Mouse (Mus musculus) midbrain, postnatal 0 days (tissue): Measurements from ENCODE around the gene Ap1s1. TPM values are rescaled to one million over a fixed set of nuclear protein-coding genes. Genes with fewer than 3 reads are reported as not detected.

Source experiments
- ATAC-seq: fragments of 200-750 bp; cut with Nextera tagmentation; 2 replicates; pipeline ENCODE4 v1.8.0; 2017; ENCODE audit warnings: moderate number of reproducible peaks, mild to moderate bottlenecking, moderate TSS enrichment, moderate library complexity; ENCODE audit not compliant: low FRiP score
- DNase-seq: peaks from one replicate; pipeline ENCODE4 v3.0.0-alpha.2; 2015; ENCODE audit warnings: low spot score
- H3K27ac ChIP-seq: fragments of 300-500 bp; sonication (generic); 2 replicates; pipeline ENCODE4 v1.5.1; 2014; ENCODE audit warnings: low read depth, mild to moderate bottlenecking, low read length, mixed read lengths
- H3K27me3 ChIP-seq: fragments of 300-500 bp; sonication (generic); 2 replicates; pipeline ENCODE4 v1.6.1; 2014; ENCODE audit warnings: low read length, control low read depth, mixed read lengths; ENCODE audit not compliant: insufficient read depth
- H3K36me3 ChIP-seq: fragments of 300-500 bp; sonication (generic); 2 replicates; pipeline ENCODE4 v1.6.1; 2014; ENCODE audit warnings: low read length, control low read depth, mixed read lengths; ENCODE audit not compliant: insufficient read depth
- H3K4me1 ChIP-seq: fragments of 300-500 bp; sonication (generic); 2 replicates; pipeline ENCODE4 v1.6.1; 2014; ENCODE audit warnings: mild to moderate bottlenecking, control low read depth, antibody characterized with exemption, low read length, mixed read lengths; ENCODE audit not compliant: insufficient read depth
- H3K4me2 ChIP-seq: fragments of 300-500 bp; sonication (generic); 2 replicates; pipeline ENCODE4 v1.6.1; 2014; ENCODE audit warnings: low read depth, mild to moderate bottlenecking, low read length, mixed read lengths; ENCODE audit not compliant: poor library complexity, severe bottlenecking
- H3K4me3 ChIP-seq: fragments of 300-500 bp; sonication (generic); 2 replicates; pipeline ENCODE4 v1.5.1; 2014; ENCODE audit warnings: low read depth, mild to moderate bottlenecking, low read length, moderate library complexity
- H3K9ac ChIP-seq: fragments of 300-500 bp; sonication (generic); replicated peaks from 2 replicates; pipeline ENCODE4 v1.6.1; 2014; ENCODE audit warnings: mild to moderate bottlenecking, low read length, moderate library complexity, mixed read lengths; ENCODE audit not compliant: poor library complexity, severe bottlenecking
- H3K9me3 ChIP-seq: fragments of 300-500 bp; sonication (generic); 2 replicates; pipeline ENCODE4 v1.6.1; 2016; ENCODE audit warnings: low read length, control low read depth
- CTCF ChIP-seq: IDR thresholded peaks from 2 replicates; pipeline ENCODE4 v1.5.1; 2016; ENCODE audit warnings: antibody characterized with exemption, mild to moderate bottlenecking
- WGBS: fragments of 180-500 bp; shearing (Covaris S2); extraction: QIAGEN DNeasy Blood & Tissue Kit; methylation state at CpG from one replicate; pipeline ENCODE4 v1.1.7; 2014; 5-methylcytosine and 5-hydroxymethylcytosine counted together
- polyA plus RNA-seq: library from polyadenylated mRNA; unstranded; fragments of >200 nt; fragmentation: Nextera tagmentation; extraction: Ambion mirVana; gene quantifications from 2 replicates; pipeline ENCODE4 v1.2.1, GENCODE M21; 2015
- total RNA-seq: library from RNA; depleted of rRNA; stranded (reverse); fragments of >200 nt; gene quantifications from 2 replicates; pipeline ENCODE4 v1.2.3, GENCODE M21; 2014

The Ap1s1 gene
- total and polyA plus RNA-seq, 2 experiments from 2014 or later: 144 to 308 TPM

- peaks cover 6% of the 10 kb centered on the region; the same call in 1 of the 2 replicates for H3K4me1 ChIP-seq
- no peak overlapping the region for H3K4me2 ChIP-seq
- TF ChIP-seq CTCF: no peak
- H3K27ac ChIP-seq: no peak overlapping the region
- no peak for ATAC-seq
- WGBS: 92% methylated on average over 7 of the region's 7 CpGs
- no peak for DNase-seq
- no peak overlapping the region for H3K9ac ChIP-seq
- no peaks in the 10 kb centered on the region for H3K36me3 ChIP-seq
- no peaks in the 10 kb centered on the region for H3K27me3 ChIP-seq
- no peak overlapping the region for H3K4me3 ChIP-seq
- H3K9me3 ChIP-seq: no peaks in the 10 kb centered on the region
Observed at GRCm38 (mm10) chr5:137077187-137077586, 31.3 kb upstream of the Ap1s1 start.

GRCm38 (mm10) chr5:137076191-137076930 lies 30.4 kb upstream of the Ap1s1 start:
- Histone ChIP-seq H3K4me3 (no peak overlapping the region), H3K9ac (no peak overlapping the region), H3K9me3 (no peaks in the 10 kb centered on the region), H3K27me3 (no peaks in the 10 kb centered on the region), H3K27ac (no peak overlapping the region), H3K4me2 (no peak overlapping the region), H3K4me1 (peaks cover 6% of the 10 kb centered on the region; the same call in 1 of the 2 replicates), H3K36me3 (no peaks in the 10 kb centered on the region)
- DNase-seq: no peak
- no peak for ATAC-seq
- TF ChIP-seq CTCF: no peak
- 41% methylated on average over 12 of the region's 12 CpGs for WGBS

- Histone ChIP-seq H3K4me3 (no peak overlapping the region), H3K4me2 (no peak overlapping the region), H3K27ac (no peak overlapping the region), H3K9me3 (no peaks in the 10 kb centered on the region), H3K36me3 (no peaks in the 10 kb centered on the region), H3K9ac (no peak overlapping the region), H3K4me1 (peaks cover 6% of the 10 kb centered on the region; the same call in 1 of the 2 replicates), H3K27me3 (no peaks in the 10 kb centered on the region)
- ATAC-seq (no peak), DNase-seq (no peak)
- 80% methylated on average over 6 of the region's 6 CpGs for WGBS
- no peak for TF ChIP-seq CTCF
Observed at GRCm38 (mm10) chr5:137075726-137076125, 29.8 kb upstream of the Ap1s1 start.

- Histone ChIP-seq H3K4me1 (peaks cover 6% of the 10 kb centered on the region; the same call in 1 of the 2 replicates), H3K27ac (no peak overlapping the region), H3K36me3 (no peaks in the 10 kb centered on the region), H3K9me3 (no peaks in the 10 kb centered on the region), H3K4me2 (no peak overlapping the region), H3K9ac (no peak overlapping the region; the same call in 1 of the 2 replicates), H3K27me3 (no peaks in the 10 kb centered on the region; the same call in 1 of the 2 replicates), H3K4me3 (no peak overlapping the region)
- no peak for ATAC-seq
- peak; percentile 33 for DNase-seq
- WGBS: 27% methylated on average over 6 of the region's 6 CpGs
- TF ChIP-seq CTCF: no peak
Observed at GRCm38 (mm10) chr5:137074191-137074651, 28.3 kb upstream of the Ap1s1 start.

- Histone ChIP-seq H3K27ac (no peak overlapping the region), H3K36me3 (no peaks in the 10 kb centered on the region), H3K9me3 (no peaks in the 10 kb centered on the region), H3K27me3 (no peaks in the 10 kb centered on the region; the same call in 1 of the 2 replicates), H3K4me1 (peaks cover 6% of the 10 kb centered on the region; the same call in 1 of the 2 replicates), H3K4me2 (no peak overlapping the region), H3K4me3 (no peak overlapping the region), H3K9ac (no peak overlapping the region)
- ATAC-seq (no peak), DNase-seq (no peak)
- TF ChIP-seq CTCF: no peak
- 96% methylated on average over 8 of the region's 8 CpGs for WGBS
Observed at GRCm38 (mm10) chr5:137073141-137073540, 27.2 kb upstream of the Ap1s1 start.
